Mouse (Mus musculus): ENCODE data around the gene Insig2.

Insig2 gene

DNA sequence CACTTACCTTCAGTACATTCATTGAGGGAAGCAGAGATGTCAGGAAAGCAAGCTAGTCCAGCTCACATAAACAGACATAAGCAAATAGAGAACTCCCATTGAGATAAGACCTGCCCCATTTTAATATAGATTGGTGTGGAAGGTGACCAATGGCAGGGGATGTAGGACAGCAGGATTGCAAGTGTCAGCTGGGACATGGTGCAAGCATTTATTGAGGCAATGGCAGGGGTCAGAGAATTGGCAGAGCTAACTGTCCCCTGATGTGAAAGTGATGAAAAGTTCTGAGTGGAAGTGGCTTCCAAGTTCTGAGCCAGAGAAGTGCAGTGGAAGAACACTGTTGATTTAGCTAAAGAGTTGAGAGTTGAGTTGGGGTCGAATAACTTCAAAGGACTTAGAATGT lies at the start of gene Insig2:
Gene Insig2 (minus strand): TSS at position 105 of the 400 bp plus-strand sequence.
- no peak for DNase-seq (ENCODE audit: low spot score in 2 of 2)

DNA sequence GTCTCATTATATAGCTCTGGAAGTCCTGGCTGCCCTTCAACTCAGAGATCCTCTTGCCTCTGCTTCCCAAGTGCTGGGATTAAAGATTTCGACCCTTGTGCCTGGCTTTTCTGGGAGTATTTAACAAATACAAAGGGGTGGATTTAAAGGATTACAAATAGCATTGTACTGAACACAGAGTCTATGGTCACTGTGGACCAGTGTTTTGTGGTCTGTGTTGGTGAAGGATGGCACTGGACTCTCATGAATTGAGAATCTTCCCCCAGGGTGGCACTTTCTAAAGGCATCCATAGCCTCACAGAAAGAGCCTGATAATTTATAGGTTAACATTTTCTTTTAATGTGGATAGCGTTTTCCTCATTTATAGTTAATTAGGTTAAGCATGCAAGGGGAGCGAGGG lies 49.2 kb upstream of the Insig2 start:
- DNase-seq (ENCODE audit: low spot score in 2 of 2) = no peak

DNA sequence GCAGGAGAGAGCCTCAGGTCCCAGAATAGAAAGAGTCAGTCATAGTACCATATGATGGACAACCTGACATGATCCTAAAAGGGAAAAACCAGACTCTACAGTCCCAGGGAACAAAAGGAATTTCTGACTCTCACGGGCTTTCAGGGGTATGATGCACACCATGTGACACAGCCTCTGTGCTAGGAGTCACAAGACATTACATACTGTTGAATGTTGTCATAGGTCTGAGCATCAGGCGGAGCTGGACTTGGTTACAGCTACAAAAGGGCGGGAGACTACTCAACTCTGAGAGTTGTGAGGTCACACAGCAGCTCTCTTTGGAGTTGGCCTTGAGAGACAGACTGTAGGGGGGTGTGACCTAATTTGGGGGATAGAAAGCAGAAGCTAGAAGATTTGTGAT lies 47.6 kb upstream of the Insig2 start:
- DNase-seq (ENCODE audit: low spot score in 2 of 2) = no peak

DNA sequence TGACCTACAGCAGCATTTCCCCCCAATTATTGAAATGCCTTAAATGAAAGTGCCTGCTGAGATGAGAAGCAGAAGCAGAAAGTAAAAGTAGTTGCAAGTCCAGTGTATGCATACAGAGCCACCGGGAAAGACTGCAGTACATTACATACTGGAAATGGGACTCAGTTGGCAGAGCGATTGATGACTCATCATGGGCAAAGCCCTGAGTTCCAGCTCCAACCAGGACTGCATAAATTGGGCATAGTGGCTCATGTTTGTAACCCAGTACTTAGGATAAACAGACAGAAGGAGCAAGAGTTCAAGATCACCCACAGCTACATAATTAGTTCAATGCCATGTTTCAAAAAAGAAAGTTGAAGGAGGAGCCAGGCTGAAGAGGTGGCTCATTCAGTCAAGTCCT lies 45.5 kb upstream of the Insig2 start:
- DNase-seq (ENCODE audit: low spot score in 2 of 2) = no peak

DNA sequence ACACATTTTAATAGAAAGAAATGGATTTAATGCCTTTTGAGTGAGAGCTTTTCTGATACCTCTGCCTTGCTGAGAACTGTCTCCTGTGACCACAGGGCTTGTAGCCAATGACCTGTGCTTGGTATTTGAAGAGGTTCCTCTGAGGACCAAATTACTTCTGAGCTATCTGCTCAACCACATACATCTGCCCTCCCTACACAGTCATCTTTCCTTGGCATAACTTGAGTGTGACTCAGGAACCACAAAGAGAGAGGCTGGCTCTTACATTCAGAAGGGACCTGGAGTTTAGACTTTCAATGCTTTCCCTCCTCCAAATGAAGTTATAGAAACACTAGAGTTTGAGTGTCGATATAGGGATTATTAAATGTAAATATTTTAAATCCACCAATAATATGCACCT lies 45.0 kb upstream of the Insig2 start:
- DNase-seq (ENCODE audit: low spot score in 2 of 2) = no peak

DNA sequence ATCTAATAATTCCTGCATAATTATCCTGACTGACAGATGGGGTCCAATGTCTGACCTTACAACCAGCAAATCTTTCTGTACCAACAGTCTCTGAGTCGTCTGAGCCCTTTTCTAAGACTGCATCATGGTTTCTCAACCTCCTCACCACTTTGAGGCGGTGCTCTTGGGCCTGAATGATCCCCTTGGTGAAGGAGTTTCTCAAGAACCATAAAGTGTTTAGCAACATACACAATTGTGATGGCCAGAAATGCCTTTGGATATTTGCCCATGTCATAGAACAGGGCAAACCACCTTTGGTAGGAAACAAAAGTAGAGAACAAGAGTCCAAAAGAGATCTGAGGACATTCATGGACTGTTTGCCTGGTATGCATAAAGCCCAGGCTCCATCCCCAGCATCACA lies 41.2 kb upstream of the Insig2 start:
- DNase-seq (ENCODE audit: low spot score in 2 of 2) = no peak

DNA sequence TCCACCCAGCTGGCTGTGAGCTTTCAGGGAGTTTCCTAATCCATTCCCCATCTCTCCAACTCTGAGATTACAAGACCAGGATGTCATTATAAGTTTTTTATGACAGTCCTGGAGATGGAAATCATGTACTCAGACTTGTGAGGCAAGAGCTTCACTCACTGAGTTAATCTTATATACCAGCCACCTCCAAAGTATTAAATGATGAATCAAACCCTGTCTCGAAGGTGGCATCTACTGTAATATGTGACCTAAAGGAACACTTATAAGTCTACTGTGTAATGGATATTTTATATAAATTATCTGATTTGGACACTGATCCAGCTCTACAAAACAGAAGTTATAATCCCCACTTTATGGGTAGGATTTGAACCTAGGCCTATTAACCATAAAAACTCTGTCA lies 40.3 kb upstream of the Insig2 start:
- DNase-seq (ENCODE audit: low spot score in 2 of 2) = no peak

DNA sequence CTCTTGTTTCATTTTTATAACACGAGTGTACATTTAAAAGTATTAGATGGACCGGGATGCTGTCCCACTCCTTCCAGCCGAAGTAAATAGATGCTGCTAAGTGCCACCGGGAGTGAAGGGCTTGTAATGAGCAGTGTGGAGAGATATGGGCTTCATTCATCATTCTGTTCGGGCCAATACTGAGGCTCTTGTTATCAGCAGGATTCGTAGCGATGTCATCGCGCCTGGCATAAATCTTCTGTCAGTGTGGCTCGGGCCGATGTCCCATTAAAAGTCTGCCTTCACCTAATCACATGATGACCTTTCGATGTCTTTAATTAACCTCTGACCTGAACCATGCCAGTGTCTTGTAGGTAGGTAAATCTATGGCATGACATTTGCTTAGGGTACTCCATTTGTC lies 39.1 kb upstream of the Insig2 start:
- DNase-seq (ENCODE audit: low spot score in 2 of 2) = no peak

DNA sequence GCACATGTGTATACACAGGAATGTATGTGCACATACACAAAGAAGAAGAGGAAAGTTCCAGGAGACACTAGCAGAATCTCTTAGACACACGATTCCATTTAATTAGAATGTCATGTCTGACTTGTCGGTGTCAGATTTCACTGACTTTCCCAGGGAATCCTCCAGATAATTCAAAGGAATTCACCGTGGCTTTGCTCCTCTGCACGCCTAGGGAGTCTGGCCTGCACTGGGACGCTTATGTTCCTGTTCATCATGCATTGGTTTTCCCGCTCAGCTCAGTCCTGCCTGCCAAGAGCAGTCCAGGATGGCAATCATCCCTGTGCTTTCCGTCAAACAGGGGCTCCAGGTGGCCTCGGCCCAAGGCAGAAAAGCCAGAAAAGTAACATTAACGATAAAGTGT lies 34.9 kb upstream of the Insig2 start:
- DNase-seq (ENCODE audit: low spot score in 2 of 2) = no peak

DNA sequence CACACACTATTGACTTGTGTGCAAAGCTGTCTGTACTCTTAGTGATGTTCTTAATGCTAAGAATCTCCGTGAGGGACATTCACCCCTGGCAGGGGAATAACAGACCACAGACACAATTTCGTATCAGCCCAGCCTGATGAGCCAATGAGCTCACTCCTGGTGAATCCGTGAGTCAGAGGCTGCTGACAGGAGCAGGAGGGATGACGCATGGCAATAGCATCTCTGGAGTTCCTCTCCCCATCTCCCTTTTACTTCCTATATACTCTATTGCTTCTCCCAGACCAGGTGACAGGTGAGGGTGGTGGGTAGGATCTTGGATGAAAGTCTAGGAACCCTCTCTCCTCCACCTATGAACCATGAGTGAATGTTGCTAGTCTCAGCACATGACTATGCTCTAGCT lies 28.2 kb upstream of the Insig2 start:
- peak in 1 of 2 experiments; percentile 2 for DNase-seq (ENCODE audit: low spot score in 2 of 2)

DNA sequence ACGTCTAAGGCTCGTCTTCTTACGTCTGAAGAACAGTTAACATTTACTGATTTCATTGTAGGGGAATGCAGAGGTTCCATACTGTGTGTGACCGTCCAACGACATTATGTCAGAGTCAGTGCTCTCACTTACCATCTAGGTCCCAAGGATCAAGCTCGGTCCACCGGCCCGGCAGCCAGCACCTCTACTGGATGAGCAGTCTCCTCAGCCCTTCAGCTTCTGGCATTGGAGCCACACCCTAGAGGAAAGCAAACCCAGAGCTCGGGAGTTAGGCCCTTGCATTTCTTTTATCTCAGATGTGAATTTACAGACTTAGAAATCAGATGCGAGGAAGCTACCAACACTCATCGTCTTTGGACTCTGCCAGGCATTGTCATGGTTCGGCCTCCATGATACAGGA lies 27.3 kb upstream of the Insig2 start:
- no peak for DNase-seq (ENCODE audit: low spot score in 2 of 2)

DNA sequence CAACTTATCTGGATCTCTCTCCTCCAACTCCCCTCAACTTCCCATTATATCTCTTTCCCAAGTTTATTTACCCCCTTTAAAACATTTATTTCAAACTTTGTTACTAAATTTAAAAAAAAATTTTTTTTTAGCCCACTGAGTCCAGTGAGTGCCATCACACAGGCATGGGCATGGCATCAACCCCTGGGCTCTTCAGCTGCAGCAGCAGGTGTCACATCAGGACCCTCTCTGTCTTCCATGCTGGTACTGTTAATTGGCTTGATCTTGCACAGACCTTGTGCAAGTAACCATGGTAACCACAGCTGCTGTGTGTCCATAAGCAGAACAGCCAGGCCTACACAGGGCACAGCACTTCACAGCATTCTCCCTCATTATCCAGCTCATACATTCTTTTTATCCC lies 21.4 kb upstream of the Insig2 start:
- no peak for DNase-seq (ENCODE audit: low spot score in 2 of 2)

DNA sequence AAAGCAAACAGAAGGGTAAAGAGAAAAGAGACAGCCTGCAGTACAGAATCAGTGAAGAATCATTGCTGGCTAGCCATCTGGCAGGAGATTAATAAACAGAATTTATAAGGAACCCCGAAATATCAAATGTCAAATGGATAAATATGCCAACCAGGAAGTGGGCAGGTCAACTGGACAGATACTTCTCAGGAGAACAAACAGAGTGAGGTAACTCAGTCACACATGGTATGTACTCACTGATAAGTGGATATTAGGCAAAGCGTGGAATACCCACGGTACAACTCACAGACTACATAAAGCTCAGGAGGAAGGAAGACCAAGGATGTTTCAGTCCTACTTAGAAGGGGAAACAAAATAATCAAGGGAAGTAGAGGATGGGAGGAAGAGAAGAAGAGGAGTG lies 18.6 kb upstream of the Insig2 start:
- DNase-seq (ENCODE audit: low spot score in 2 of 2) = no peak

DNA sequence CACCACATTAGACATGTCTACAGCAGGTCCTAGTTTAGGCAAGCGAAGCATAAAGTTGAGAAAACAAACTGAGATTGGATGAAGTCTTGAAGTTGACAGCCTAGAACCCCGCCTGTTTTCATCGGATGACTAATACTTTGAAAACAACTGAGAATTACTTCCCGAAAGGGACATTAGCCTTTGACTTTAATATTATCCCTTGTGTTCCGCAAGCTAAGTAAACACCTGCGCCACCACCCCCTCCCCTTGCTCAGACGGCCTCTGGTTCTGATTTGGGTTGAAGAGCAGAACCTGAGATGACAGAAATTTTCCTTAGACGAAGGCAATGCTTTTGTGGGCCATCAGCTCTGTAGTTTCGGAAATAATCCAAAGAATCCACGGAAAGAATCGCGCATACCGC lies 18.2 kb upstream of the Insig2 start:
- DNase-seq (ENCODE audit: low spot score in 2 of 2) = no peak

DNA sequence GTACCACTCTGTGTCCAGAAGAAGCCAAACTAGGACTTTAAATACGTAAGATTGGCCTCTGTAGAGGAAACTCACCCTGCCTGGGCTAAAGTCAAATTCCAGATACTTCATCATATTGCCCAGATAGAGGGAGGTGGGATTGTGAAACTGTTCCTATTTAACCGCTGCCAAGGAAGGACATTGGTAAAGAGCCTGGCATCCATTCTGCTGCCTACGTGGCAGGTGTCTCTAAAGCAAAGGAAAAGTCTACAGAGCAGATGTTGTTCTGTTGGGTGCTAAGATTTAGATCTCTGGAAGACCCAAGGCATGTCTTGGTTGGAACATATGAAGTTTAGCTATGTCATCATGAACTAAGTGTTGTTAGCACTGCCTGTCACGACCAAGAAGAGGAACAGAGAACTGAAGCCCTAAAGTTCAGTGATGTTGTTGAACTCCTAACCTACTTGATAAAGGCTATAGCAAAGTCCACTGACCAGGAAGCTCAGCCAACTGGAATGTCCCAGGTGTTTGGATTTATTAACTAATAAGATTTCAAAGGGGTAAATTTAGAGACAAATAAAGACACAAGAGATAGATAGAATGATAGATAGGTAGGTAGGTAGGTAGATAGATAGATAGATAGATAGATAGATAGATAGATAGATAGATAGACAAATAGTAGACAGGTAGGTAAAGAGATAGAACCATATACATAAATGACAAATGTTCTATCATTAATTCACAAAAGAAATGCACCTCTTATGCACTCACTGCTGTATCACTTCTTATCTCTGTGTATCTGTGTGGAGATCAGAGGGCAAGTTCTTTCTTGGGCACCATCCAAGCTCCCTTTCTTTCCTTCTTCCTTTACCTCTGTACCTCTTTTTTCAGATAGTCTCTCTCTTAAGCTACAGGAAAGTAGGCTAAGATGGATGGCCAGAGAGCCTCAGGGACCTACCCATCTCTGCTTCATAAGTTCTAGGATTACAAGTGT lies 16.8 kb upstream of the Insig2 start:
- DNase-seq (ENCODE audit: low spot score in 2 of 2) = no peak

DNA sequence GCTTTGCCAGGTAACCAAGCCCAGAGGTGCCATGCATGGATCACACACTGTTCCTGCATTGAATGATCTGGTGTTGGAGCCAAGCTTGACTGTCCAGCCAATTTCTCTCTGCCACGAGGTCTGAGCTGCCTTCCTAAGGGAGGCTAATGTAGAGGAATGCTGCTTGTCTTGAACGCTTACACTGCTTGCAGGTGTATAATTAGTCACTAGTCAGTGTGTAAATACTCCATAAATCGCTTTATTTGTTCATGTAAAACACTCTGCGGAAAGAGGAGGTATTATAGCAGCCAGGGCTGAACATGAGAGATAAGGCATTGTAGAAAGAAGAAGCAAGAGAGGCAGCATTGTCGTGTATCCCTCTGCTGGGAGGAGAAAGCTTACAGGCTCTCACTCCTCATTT lies 11.6 kb upstream of the Insig2 start:
- DNase-seq (ENCODE audit: low spot score in 2 of 2) = no peak

DNA sequence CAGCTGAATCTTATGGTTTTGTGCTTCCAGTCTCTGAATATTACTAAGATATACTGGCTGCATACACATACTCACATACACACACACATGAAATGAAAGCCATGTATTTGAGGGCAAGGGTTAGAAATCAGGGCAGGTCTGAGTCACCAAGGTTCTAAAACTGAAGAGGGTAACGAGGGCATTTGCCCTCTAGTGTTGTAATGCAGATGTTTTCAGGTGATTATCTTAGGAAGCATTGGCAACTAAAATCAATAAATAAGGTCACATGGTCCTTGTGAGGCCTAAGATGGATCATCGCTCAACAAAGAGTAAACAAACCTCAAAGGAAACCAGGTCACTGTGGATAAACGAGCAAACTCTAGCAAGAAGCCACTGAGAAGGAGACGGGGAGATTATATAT lies 3.4 kb upstream of the Insig2 start:
- DNase-seq (ENCODE audit: low spot score in 2 of 2) = no peak

DNA sequence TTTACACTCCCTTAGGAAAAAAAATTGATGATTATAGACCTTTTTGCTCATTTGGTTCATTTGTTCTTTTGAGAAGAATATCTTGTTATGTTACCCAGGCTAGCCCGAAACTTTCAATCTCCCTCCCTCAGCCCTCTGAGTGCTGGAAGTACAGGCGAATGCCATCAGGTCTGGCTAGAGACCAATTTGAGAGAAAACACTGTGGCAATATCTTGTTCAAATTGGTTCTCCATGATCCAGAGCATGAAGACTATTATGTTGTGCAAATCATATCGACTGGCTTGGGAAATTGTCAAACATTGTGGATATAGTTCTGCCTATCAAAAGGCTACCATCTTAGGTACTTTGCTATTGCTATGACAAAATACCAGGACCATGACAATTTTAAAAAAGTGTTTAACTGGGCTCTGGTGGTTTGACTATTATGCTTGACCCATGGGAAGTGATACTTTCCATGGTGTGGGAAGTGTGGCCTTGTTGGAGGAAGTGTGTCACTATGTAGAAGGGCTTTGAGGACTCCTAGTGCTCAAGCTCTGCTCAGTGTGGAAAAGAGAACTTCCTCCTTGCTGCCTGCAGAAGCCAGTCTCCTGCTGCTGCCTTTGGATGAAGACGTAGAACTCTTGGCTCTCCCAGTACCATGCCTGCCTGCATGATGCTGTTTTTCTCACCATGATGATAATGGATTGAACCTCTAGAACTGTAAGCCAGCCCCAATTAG lies 1.8 kb upstream of the Insig2 start:
- no peak for DNase-seq (ENCODE audit: low spot score in 2 of 2)

DNA sequence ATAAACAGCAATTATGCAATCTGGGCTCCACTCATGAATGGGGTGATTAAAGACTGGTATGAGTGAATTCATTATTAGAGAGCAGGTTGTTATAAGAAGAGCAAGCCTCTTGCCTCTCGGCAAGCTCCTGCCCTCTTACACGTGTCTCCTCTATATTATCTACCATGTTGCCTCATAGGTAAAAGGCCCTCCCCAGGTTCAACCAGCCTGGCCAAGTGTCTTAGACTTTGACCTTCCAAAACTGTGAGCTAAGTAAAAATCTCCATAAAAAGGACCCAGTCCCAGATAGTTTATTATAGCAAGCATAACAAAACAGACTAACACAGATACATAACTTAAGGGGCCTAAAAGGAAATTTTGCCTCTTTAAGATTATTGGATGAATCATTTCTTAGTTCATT lies 1.8 kb downstream of the Insig2 start:
- no peak for DNase-seq (ENCODE audit: low spot score in 2 of 2)

DNA sequence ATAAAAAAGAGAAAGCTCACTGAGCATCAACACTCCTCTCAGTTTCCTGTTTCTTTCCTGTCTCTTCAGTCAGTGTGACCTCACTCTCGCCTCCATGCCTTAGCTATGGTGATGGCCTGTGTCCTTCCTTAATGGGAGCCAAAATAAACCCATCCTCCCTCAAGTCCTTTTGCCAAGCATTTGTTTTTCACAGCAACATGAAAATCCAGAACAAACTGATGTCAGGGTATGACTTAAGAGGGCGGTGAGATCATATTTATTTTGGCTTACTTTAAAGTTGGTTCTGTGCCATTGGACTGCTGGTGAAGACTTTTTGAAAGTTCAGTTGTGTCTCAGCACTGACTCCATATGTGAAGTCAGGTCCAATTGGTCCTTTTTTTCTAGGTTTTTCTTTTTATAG lies 3.0 kb downstream of the Insig2 start:
- DNase-seq (ENCODE audit: low spot score in 2 of 2) = peak; percentile 77 to 80

DNA sequence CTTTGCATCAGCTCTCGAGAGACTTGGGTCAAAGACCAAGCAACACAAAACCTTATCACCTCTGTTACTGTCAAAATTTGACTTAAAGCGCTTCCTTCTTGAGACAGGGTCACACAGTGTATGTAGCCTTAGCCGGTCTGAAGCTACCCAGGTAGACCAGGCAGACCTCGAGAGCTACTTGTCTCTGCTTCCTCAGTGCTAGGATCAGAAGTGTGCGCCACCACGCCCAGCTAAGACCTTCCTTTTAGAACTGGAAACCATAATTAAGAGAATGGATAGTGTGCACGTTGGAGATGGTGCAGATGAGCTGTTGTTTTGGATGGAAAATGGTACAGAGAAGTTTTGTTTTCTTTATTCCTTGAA lies 4.2 kb downstream of the Insig2 start:
- no peak for DNase-seq (ENCODE audit: low spot score in 2 of 2)

DNA sequence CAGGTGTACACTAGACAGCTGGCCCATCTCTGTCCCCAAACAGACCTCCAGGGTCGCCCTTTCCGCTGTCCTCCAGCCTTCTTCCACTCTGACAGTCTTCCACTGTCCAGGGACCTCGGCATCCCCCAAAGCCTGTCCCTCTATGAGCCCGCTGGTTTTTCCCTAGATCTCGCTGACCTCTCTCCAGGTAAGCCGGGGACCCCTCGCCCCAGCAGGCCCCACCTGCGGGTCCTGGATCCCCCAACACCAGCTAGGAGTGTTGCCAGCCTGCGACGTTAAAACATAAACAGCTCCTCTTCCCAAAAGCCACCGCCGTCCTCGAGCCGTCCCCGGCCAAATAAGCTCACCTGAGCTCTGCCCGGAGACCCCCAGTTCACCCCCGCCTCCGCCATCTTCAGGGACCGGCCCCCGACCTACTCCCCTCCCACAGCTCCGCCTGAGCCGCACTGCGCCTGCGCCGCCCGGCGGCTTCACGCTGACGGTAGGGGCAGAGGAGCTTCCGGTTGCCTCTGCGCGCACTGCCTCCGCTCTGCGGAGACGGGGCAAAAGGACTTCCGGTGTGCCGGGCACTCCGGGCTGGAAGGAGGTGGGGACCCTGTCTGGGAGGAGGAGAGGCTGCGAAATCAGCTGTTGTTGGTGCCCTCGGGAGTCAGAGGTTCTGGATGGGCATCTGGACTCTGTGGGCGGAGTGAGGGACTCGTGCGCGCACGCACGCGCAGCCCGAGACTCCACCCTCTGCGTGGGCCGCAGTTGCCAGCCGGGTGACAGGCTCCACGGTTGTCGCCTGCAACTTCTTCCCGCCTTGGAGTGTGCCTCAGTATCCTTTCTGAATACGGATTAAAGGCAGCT lies 4.8 kb downstream of the Insig2 start:
- peak; percentile 93 to 96 for DNase-seq (ENCODE audit: low spot score in 2 of 2)

All from heart, adult 9 months (tissue).